Mouse (Mus musculus) lung, postnatal 0 days (tissue): ENCODE data around the gene Tnni3.

Source experiments
- CTCF ChIP-seq: IDR thresholded peaks from 2 replicates; pipeline ENCODE4 v1.5.1; 2016; ENCODE audit warnings: antibody characterized with exemption, mild to moderate bottlenecking
- EP300 ChIP-seq: IDR thresholded peaks from 2 replicates; pipeline ENCODE4 v1.6.1; 2016; ENCODE audit warnings: antibody characterized with exemption, mild to moderate bottlenecking, control low read depth

- TF ChIP-seq CTCF (no peak), EP300 (no peak)
These were observed 5.5 kb downstream of the Tnni3 start for GRCm38 (mm10) chr7:4518487-4518886.
